Mouse (Mus musculus) hindbrain, embryonic 14.5 days (tissue): ENCODE results near the gene Gm10100. TPM values are rescaled to one million over a fixed set of nuclear protein-coding genes. Genes with fewer than 3 reads are reported as not detected.

Experiments
- polyA plus RNA-seq: library from polyadenylated mRNA; unstranded; fragments of >200 nt; fragmentation: Nextera tagmentation; extraction: Ambion mirVana; gene quantifications from 2 replicates; pipeline ENCODE4 v1.2.1, GENCODE M21; 2014

The Gm10100 gene
- polyA plus RNA-seq, 1 experiment from 2014 or later: not detected

Other genes with a start within 250 kb of the Gm10100 start
- 37.7 and 41.0 TPM in 2 replicates for gene Fam207a, start 210.7 kb upstream of the Gm10100 start, polyA plus RNA-seq
- gene Itgb2, start 196.2 kb upstream of the Gm10100 start, polyA plus RNA-seq: 0.99 and 1.1 TPM in 2 replicates
- 79.9 and 80.2 TPM in 2 replicates for gene Pttg1ip, start 144.8 kb upstream of the Gm10100 start, polyA plus RNA-seq
- 235 and 260 TPM in 2 replicates for gene Sumo3, start 120.4 kb upstream of the Gm10100 start, polyA plus RNA-seq
- 3.8 and 5.1 TPM in 2 replicates for gene Gm49325, start 120.3 kb upstream of the Gm10100 start, polyA plus RNA-seq
- 54.1 and 54.7 TPM in 2 replicates for gene Ube2g2, start 104.2 kb upstream of the Gm10100 start, polyA plus RNA-seq
- 0.94 and 1.2 TPM in 2 replicates for gene Tspear, start 39.9 kb upstream of the Gm10100 start, polyA plus RNA-seq
- gene Gm19402, start 35.7 kb upstream of the Gm10100 start, polyA plus RNA-seq: not detected in 2 replicates
- gene Gm9508, start 29.3 kb upstream of the Gm10100 start, polyA plus RNA-seq: not detected in 2 replicates
- gene Gm10272, start 19.9 kb upstream of the Gm10100 start, polyA plus RNA-seq: not detected in 2 replicates
- gene Gm10024, start 15.0 kb upstream of the Gm10100 start, polyA plus RNA-seq: not detected in 2 replicates
- not detected in 2 replicates for gene Gm10142, start 10.7 kb upstream of the Gm10100 start, polyA plus RNA-seq
- gene Krtap12-1, start 5.9 kb upstream of the Gm10100 start, polyA plus RNA-seq: not detected in 2 replicates
- not detected in 2 replicates for gene Gm18596, start 16.2 kb downstream of the Gm10100 start, polyA plus RNA-seq
- not detected in 2 replicates for gene Gm9736, start 24.9 kb downstream of the Gm10100 start, polyA plus RNA-seq
- not detected in 2 replicates for gene Gm3233, start 33.2 kb downstream of the Gm10100 start, polyA plus RNA-seq
- gene Gm3238, start 44.8 kb downstream of the Gm10100 start, polyA plus RNA-seq: not detected in 2 replicates
- gene Gm7138, start 50.5 kb downstream of the Gm10100 start, polyA plus RNA-seq: not detected in 2 replicates
- gene Gm3250, start 56.1 kb downstream of the Gm10100 start, polyA plus RNA-seq: not detected in 2 replicates
- not detected in 2 replicates for gene Gm7137, start 61.7 kb downstream of the Gm10100 start, polyA plus RNA-seq
- gene Gm9639, start 68.6 kb downstream of the Gm10100 start, polyA plus RNA-seq: not detected in 2 replicates
- gene Gm19668, start 72.6 kb downstream of the Gm10100 start, polyA plus RNA-seq: not detected in 2 replicates
- gene Gm9507, start 85.4 kb downstream of the Gm10100 start, polyA plus RNA-seq: not detected in 2 replicates
- not detected in 2 replicates for gene Gm2696, start 88.2 kb downstream of the Gm10100 start, polyA plus RNA-seq
- gene Krtap10-4, start 100.6 kb downstream of the Gm10100 start, polyA plus RNA-seq: not detected in 2 replicates
- not detected in 2 replicates for gene Krtap10-10, start 109.5 kb downstream of the Gm10100 start, polyA plus RNA-seq
- gene Gm36176, start 120.3 kb downstream of the Gm10100 start, polyA plus RNA-seq: not detected in 2 replicates
- not detected in 2 replicates for gene Gm10318, start 126.4 kb downstream of the Gm10100 start, polyA plus RNA-seq
- gene Gm3285, start 135.5 kb downstream of the Gm10100 start, polyA plus RNA-seq: not detected in 2 replicates
- gene Lrrc3, start 176.1 kb downstream of the Gm10100 start, polyA plus RNA-seq: 19.6 and 20.3 TPM in 2 replicates
- 6.3 and 6.4 TPM in 2 replicates for gene Trpm2, start 244.1 kb downstream of the Gm10100 start, polyA plus RNA-seq